Mouse (Mus musculus): Measurements from ENCODE around the gene Rpl35a. TPM values are rescaled to one million over a fixed set of nuclear protein-coding genes. Genes with fewer than 3 reads are reported as not detected.
"Not testable (repeated sequence)": the region's sequence is repeated elsewhere in the genome, so short reads cannot be mapped to it uniquely, and the experiment has no call there.

Gene Rpl35a
- polyA plus RNA-seq, 1 experiment from 2014 or later: 412 TPM

GRCm38 (mm10) chr16:33024456-33025104 is 31.7 kb upstream of the Rpl35a start:
- no peak for ATAC-seq (replicated peaks)
- no peak overlapping the region for H3K4me2 ChIP-seq
- H3K36me3 ChIP-seq (replicated peaks): no peaks in the 10 kb centered on the region
- no peak overlapping the region for H3K9ac ChIP-seq
- no peaks in the 10 kb centered on the region for H3K4me1 ChIP-seq
- 70% methylated on average over 8 of the region's 8 CpGs for WGBS
- H3K4me3 ChIP-seq: no peak overlapping the region
- no peaks in the 10 kb centered on the region for H3K27me3 ChIP-seq (replicated peaks)
- no peak overlapping the region for H3K27ac ChIP-seq
- H3K9me3 ChIP-seq: no peaks in the 10 kb centered on the region

GRCm38 (mm10) chr16:33026357-33026756 is 29.9 kb upstream of the Rpl35a start:
- WGBS: 90% methylated on average over 7 of the region's 7 CpGs

DNA sequence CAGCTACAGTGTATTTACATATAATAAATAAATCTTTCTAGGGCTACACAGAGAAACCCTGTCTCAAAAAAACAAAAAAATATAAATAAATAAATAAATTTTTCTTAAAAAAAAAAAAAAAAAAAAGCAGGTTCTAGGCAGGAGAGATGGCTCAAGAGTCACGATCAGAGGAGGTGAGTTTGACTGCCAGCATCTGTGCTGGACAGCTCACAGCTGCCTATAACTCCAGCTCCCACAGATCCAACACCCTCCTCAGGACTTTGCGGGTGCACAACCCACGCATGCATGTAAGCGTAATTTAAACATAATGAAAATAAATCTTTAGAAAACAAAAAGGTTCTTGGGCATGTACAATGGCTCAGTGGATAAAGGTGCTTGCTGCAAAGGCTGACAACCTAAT is 20.2 kb upstream of the Rpl35a start:
- no peak overlapping the region for H3K4me2 ChIP-seq
- no peak overlapping the region for H3K4me3 ChIP-seq
- no peak for ATAC-seq (replicated peaks)
- H3K4me1 ChIP-seq: no peaks in the 10 kb centered on the region
- H3K36me3 ChIP-seq (replicated peaks): no peaks in the 10 kb centered on the region
- no peak overlapping the region for H3K27ac ChIP-seq
- no peak overlapping the region for H3K9ac ChIP-seq
- H3K27me3 ChIP-seq (replicated peaks): no peaks in the 10 kb centered on the region
- H3K9me3 ChIP-seq: no peaks in the 10 kb centered on the region
- WGBS: 90% methylated on average over 4 of the region's 4 CpGs

More at GRCm38 (mm10) chr16:33026357-33026756, 29.9 kb upstream of the Rpl35a start:
- no peak overlapping the region for H3K9ac ChIP-seq
- no peaks in the 10 kb centered on the region for H3K4me1 ChIP-seq
- no peak for ATAC-seq (replicated peaks)
- no peak overlapping the region for H3K4me2 ChIP-seq
- no peaks in the 10 kb centered on the region for H3K27me3 ChIP-seq (replicated peaks)
- no peak overlapping the region for H3K27ac ChIP-seq
- H3K36me3 ChIP-seq (replicated peaks): no peaks in the 10 kb centered on the region
- no peaks in the 10 kb centered on the region for H3K9me3 ChIP-seq
- no peak overlapping the region for H3K4me3 ChIP-seq

GRCm38 (mm10) chr16:33042682-33043081 is 13.6 kb upstream of the Rpl35a start:
- H3K27ac ChIP-seq: no peak overlapping the region
- no peaks in the 10 kb centered on the region for H3K9me3 ChIP-seq
- no peak overlapping the region for H3K4me3 ChIP-seq
- no peaks in the 10 kb centered on the region for H3K4me1 ChIP-seq
- no peak overlapping the region for H3K4me2 ChIP-seq
- no peaks in the 10 kb centered on the region for H3K27me3 ChIP-seq (replicated peaks)
- 78% methylated on average over 1 of the region's 1 CpGs for WGBS
- no peak overlapping the region for H3K9ac ChIP-seq
- no peaks in the 10 kb centered on the region for H3K36me3 ChIP-seq (replicated peaks)
- no peak for ATAC-seq (replicated peaks)

GRCm38 (mm10) chr16:33043268-33043667 is 13.0 kb upstream of the Rpl35a start:
- no peak overlapping the region for H3K4me3 ChIP-seq
- no peak for ATAC-seq (replicated peaks)
- H3K9me3 ChIP-seq: no peaks in the 10 kb centered on the region
- no peaks in the 10 kb centered on the region for H3K36me3 ChIP-seq (replicated peaks)
- H3K4me2 ChIP-seq: no peak overlapping the region
- H3K4me1 ChIP-seq: no peaks in the 10 kb centered on the region
- no peaks in the 10 kb centered on the region for H3K27me3 ChIP-seq (replicated peaks)
- no peak overlapping the region for H3K27ac ChIP-seq
- no peak overlapping the region for H3K9ac ChIP-seq
- WGBS: 86% methylated on average over 2 of the region's 2 CpGs

DNA sequence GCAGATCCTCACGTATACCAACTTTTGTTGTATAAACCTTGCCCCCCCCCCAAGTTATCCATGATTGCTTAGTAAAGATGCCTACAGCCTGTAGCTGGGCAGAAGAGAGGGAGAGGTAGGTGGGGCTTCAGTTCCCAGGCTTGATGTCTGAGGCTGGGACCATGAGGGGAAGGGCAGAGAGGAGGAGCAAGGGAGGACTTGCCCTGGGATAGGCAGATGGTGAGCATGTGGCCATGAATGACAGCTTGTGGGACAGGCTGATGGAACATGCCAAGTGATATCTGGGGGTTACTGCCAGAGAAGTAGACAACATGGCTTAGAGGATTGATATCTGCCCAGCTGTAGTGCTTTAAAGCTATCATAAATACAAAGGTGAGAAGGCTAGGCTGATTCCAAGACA is 8.2 kb upstream of the Rpl35a start:
- H3K27ac ChIP-seq: no peak overlapping the region
- H3K4me2 ChIP-seq: no peak overlapping the region
- WGBS: 93% methylated on average over 1 of the region's 1 CpGs

DNA sequence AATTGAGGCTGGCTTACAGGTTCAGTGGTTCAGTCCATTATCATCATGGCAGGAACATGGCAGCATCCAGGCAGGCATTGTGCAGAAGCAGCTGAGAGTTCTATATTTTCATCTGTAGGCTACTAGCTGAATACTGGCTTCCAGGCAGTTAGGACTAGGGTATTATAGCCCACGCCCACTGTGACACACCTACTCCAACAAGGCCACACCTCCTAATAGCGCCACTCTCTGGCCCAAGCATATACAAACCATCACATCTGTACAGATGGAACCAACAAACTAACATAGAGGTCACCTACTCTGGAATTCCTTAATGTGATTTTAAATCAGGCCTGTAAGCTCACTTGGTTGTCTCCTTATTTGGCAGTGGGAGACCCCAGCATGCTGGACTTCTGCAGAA is 7.6 kb upstream of the Rpl35a start:
- WGBS: 77% methylated on average over 2 of the region's 2 CpGs
- no peak for ATAC-seq (replicated peaks)

More for the DNA sequence above, 8.2 kb upstream of the Rpl35a start:
- no peak for ATAC-seq (replicated peaks)
- Histone ChIP-seq H3K9me3 (no peaks in the 10 kb centered on the region), H3K4me1 (no peaks in the 10 kb centered on the region), H3K27me3 (replicated peaks) (no peaks in the 10 kb centered on the region), H3K4me3 (no peak overlapping the region), H3K9ac (no peak overlapping the region), H3K36me3 (replicated peaks) (no peaks in the 10 kb centered on the region)

GRCm38 (mm10) chr16:33049809-33050208 is 6.4 kb upstream of the Rpl35a start:
- H3K9ac ChIP-seq: no peak overlapping the region
- no peak overlapping the region for H3K4me2 ChIP-seq
- WGBS: 94% methylated on average over 16 of the region's 16 CpGs
- H3K4me1 ChIP-seq: no peaks in the 10 kb centered on the region
- H3K4me3 ChIP-seq: no peak overlapping the region
- ATAC-seq (replicated peaks): no peak
- H3K27me3 ChIP-seq (replicated peaks): no peaks in the 10 kb centered on the region
- H3K27ac ChIP-seq: no peak overlapping the region
- no peaks in the 10 kb centered on the region for H3K9me3 ChIP-seq
- no peaks in the 10 kb centered on the region for H3K36me3 ChIP-seq (replicated peaks)

More for the DNA sequence above, 7.6 kb upstream of the Rpl35a start:
- H3K36me3 ChIP-seq (replicated peaks): no peaks in the 10 kb centered on the region
- H3K27me3 ChIP-seq (replicated peaks): no peaks in the 10 kb centered on the region
- H3K9me3 ChIP-seq: no peaks in the 10 kb centered on the region
- no peak overlapping the region for H3K4me2 ChIP-seq
- no peak overlapping the region for H3K4me3 ChIP-seq
- H3K4me1 ChIP-seq: no peaks in the 10 kb centered on the region
- no peak overlapping the region for H3K9ac ChIP-seq
- H3K27ac ChIP-seq: no peak overlapping the region

DNA sequence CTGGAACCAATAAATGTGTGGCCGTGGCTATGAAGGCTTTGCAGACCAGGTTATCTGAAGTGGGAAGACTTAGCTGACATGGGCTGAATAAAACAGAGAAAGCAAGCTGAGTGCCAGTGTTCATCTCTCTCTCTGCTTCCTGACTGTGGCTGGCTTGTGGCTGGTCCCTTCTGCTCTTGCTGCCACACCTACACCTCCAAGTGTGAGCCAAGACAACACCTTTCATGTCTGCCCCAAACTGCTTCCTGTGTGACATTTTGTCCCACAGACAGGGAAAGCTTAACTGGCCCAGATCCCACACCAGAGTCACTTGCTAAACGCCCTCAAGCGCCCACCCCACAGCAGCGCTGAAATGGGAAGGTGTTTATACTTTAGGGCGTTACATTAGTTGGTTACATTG is 3.1 kb upstream of the Rpl35a start:
- H3K27me3 ChIP-seq (replicated peaks): no peaks in the 10 kb centered on the region
- no peak overlapping the region for H3K4me3 ChIP-seq
- H3K9me3 ChIP-seq: no peaks in the 10 kb centered on the region
- no peak overlapping the region for H3K27ac ChIP-seq
- H3K36me3 ChIP-seq (replicated peaks): no peaks in the 10 kb centered on the region; the same call in 1 of the 2 replicates
- no peak overlapping the region for H3K4me2 ChIP-seq
- peaks cover 14% of the 10 kb centered on the region for H3K4me1 ChIP-seq
- 79% methylated on average over 5 of the region's 5 CpGs for WGBS
- no peak for ATAC-seq (replicated peaks)
- H3K9ac ChIP-seq: no peak overlapping the region

GRCm38 (mm10) chr16:33054927-33055326 is 1.3 kb upstream of the Rpl35a start:
- not testable (repeated sequence) for H3K27ac ChIP-seq; H3K27me3 ChIP-seq (replicated peaks); H3K9ac ChIP-seq; H3K36me3 ChIP-seq (replicated peaks); H3K9me3 ChIP-seq; H3K4me2 ChIP-seq; ATAC-seq (replicated peaks); H3K4me3 ChIP-seq
- H3K4me1 ChIP-seq: peaks cover 28% of the 10 kb centered on the region
- WGBS: 68% methylated on average over 2 of the region's 2 CpGs

GRCm38 (mm10) chr16:33055655-33056054 is 598 bp upstream of the Rpl35a start:
- Histone ChIP-seq H3K4me3 (peak overlapping the region; percentile 96), H3K4me1 (peaks cover 28% of the 10 kb centered on the region), H3K27me3 (replicated peaks) (no peaks in the 10 kb centered on the region), H3K9ac (no peak overlapping the region), H3K4me2 (peak overlapping the region; percentile 68), H3K27ac (no peak overlapping the region), H3K36me3 (replicated peaks) (peaks cover 11% of the 10 kb centered on the region), H3K9me3 (no peaks in the 10 kb centered on the region)
- WGBS: 21% methylated on average over 10 of the region's 10 CpGs
- ATAC-seq (replicated peaks): peak; percentile 57

DNA sequence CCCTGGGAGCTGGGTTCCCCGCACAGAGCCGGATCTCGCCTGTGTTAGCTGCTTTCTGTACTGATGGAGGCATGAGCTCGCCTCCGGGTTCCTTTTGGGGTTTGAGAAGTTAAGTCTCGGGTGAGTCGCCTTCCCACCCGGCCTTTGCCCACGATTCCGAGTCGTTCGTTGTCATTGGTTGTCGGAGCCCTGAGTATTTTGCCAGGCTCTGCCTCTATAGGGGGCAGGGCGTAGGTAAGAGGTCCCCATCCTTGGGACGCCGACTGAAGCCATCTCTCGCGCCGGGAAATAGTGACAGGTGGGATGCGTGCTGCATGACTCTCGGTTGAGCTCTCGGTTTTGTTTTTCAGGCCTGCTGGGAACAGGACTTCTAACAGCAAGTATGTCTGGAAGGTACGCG is 533 bp downstream of the Rpl35a start:
- Histone ChIP-seq H3K9ac (peak overlapping the region; percentile 94), H3K9me3 (no peaks in the 10 kb centered on the region), H3K4me2 (peak overlapping the region; percentile 68), H3K27me3 (replicated peaks) (no peaks in the 10 kb centered on the region), H3K36me3 (replicated peaks) (peaks cover 11% of the 10 kb centered on the region), H3K27ac (peak overlapping the region; percentile 95), H3K4me1 (peaks cover 31% of the 10 kb centered on the region), H3K4me3 (peak overlapping the region; percentile 96)
- WGBS: under 1% methylated on average over 24 of the region's 24 CpGs
- peak; percentile 40 for ATAC-seq (replicated peaks)

- no peaks in the 10 kb centered on the region for H3K9me3 ChIP-seq
- H3K36me3 ChIP-seq (replicated peaks): peaks cover 11% of the 10 kb centered on the region
- H3K4me1 ChIP-seq: peaks cover 38% of the 10 kb centered on the region
- no peak overlapping the region for H3K27ac ChIP-seq
- WGBS: 93% methylated on average over 16 of the region's 16 CpGs
- 0 out of 2 replicates have a peak overlapping the region, but pooled peaks have one; percentile 9 for H3K4me3 ChIP-seq
- no peak overlapping the region for H3K9ac ChIP-seq
- no peaks in the 10 kb centered on the region for H3K27me3 ChIP-seq (replicated peaks)
- ATAC-seq (replicated peaks): no peak
- peak overlapping the region; percentile 68 for H3K4me2 ChIP-seq
Measured at GRCm38 (mm10) chr16:33058033-33058432, 1.8 kb downstream of the Rpl35a start.
